Mouse (Mus musculus) neural tube, embryonic 12.5 days (tissue): ENCODE results near the gene Kank4. TPM values are rescaled to one million over a fixed set of nuclear protein-coding genes. Genes with fewer than 3 reads are reported as not detected.
A peak's percentile ranks its signal among the peaks of the same experiment; 100 is the strongest.
"Not testable (repeated sequence)": the region's sequence is repeated elsewhere in the genome, so short reads cannot be mapped to it uniquely, and the experiment has no call there.

Experiments used
- ATAC-seq: fragments of 200-750 bp; cut with Nextera tagmentation; 2 replicates; pipeline ENCODE4 v1.8.0; 2017; ENCODE audit warnings: low read depth, mild to moderate bottlenecking, moderate TSS enrichment, moderate library complexity; ENCODE audit not compliant: low FRiP score
- H3K27ac ChIP-seq: fragments of 300-500 bp; sonication (generic); 2 replicates; pipeline ENCODE4 v1.5.1; 2016
- H3K27me3 ChIP-seq: fragments of 300-500 bp; sonication (generic); replicated peaks from 2 replicates; pipeline ENCODE4 v1.6.1; 2016; ENCODE audit warnings: mild to moderate bottlenecking
- H3K36me3 ChIP-seq: fragments of 300-500 bp; sonication (generic); 2 replicates; pipeline ENCODE4 v1.6.1; 2016; ENCODE audit warnings: mild to moderate bottlenecking
- H3K4me1 ChIP-seq: fragments of 300-500 bp; sonication (generic); 2 replicates; pipeline ENCODE4 v1.6.1; 2016
- H3K4me2 ChIP-seq: fragments of 300-500 bp; sonication (generic); replicated peaks from 2 replicates; pipeline ENCODE4 v1.6.1; 2016; ENCODE audit warnings: mild to moderate bottlenecking
- H3K4me3 ChIP-seq: fragments of 300-500 bp; sonication (generic); 2 replicates; pipeline ENCODE4 v1.5.1; 2016
- H3K9ac ChIP-seq: fragments of 300-500 bp; sonication (generic); 2 replicates; pipeline ENCODE4 v1.6.1; 2016; ENCODE audit warnings: mild to moderate bottlenecking
- H3K9me3 ChIP-seq: fragments of 300-500 bp; sonication (generic); 2 replicates; pipeline ENCODE4 v1.6.1; 2016; ENCODE audit warnings: mild to moderate bottlenecking
- WGBS: fragments of 180-500 bp; shearing (Covaris S2); methylation state at CpG from one replicate; pipeline ENCODE4 v1.1.7; 2016; 5-methylcytosine and 5-hydroxymethylcytosine counted together
- polyA plus RNA-seq: library from polyadenylated mRNA; unstranded; fragments of >200 nt; fragmentation: Nextera tagmentation; extraction: Ambion mirVana; gene quantifications from 2 replicates; pipeline ENCODE4 v1.2.1, GENCODE M21; 2016

Kank4 gene
- polyA plus RNA-seq, 1 experiment from 2014 or later = 0.53 TPM

DNA sequence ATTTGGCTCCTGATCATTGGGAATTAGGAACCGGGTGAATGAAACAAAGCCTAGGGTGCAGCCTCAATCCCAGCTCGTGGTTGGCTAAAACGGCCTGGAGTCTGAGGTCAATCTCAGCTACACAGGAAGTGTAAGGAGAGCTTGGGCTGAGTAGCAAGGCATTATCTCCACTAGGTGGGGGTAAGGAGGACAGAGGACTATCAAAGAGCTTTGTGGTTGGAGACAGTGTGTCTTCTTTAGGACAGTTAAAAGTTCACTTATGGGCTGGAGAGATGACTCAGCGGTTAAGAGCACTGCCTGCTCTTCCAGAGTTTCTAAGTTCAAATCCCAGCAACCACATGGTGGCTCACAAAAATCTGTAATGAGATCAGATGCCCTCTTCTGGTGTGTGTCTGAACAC, 91.9 kb downstream of the Kank4 start:
- Histone ChIP-seq H3K9me3 (no peaks in the 10 kb centered on the region), H3K4me1 (peaks cover 17% of the 10 kb centered on the region), H3K36me3 (no peaks in the 10 kb centered on the region), H3K4me3 (no peak overlapping the region), H3K27me3 (peaks cover 35% of the 10 kb centered on the region), H3K9ac (no peak overlapping the region), H3K27ac (no peak overlapping the region), H3K4me2 (no peak overlapping the region)
- 41% methylated on average over 4 of the region's 4 CpGs for WGBS
- ATAC-seq = no peak

DNA sequence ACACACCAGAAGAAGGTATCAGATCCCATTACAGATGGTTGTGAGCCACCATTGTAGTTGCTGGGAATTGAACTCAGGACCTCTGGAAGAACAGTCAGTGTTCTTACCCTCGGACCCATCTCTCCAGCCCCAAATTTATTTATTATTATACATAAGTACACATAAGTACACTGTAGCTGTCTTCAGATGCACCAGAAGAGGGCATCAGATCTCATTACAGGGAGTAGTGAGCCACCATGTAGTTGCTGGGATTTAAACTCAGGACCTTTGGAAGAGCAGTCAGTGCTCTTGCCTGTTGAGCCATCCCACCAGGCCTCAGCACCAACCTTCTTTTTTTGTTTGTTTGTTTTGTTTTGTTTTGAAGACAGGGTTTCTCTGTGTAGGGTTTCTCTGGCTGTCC, 92.7 kb downstream of the Kank4 start:
- peaks cover 35% of the 10 kb centered on the region for H3K27me3 ChIP-seq
- H3K4me1 ChIP-seq = peaks cover 17% of the 10 kb centered on the region
- H3K4me2 ChIP-seq, ATAC-seq, H3K9ac ChIP-seq, H3K4me3 ChIP-seq, H3K27ac ChIP-seq, H3K36me3 ChIP-seq, H3K9me3 ChIP-seq: not testable (repeated sequence)
- 89% methylated on average over 1 of the region's 1 CpGs for WGBS

DNA sequence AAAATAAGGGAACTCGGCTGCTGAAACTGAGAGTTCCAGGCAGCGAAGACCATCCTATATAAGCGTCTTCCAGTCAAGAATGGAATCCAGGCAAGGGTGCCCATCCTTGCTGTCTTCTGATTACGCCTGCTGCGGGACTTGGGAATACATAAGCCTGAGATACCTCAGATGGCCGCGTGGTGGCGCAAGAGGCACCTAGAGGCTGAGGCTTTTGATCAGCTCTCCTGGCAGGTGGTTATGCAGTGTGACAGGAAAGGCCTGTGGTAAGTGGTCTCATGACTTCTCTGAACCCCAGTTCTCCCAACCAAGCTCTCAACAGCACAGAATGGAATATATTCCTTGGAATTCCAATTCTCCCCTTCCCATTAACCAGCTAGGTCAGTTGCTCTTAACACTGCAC, 94.9 kb downstream of the Kank4 start:
- Histone ChIP-seq H3K4me1 (peaks cover 11% of the 10 kb centered on the region), H3K4me2 (no peak overlapping the region), H3K27ac (no peak overlapping the region), H3K36me3 (no peaks in the 10 kb centered on the region), H3K4me3 (no peak overlapping the region), H3K27me3 (peaks cover 16% of the 10 kb centered on the region), H3K9ac (no peak overlapping the region), H3K9me3 (no peaks in the 10 kb centered on the region)
- WGBS = 12% methylated on average over 8 of the region's 8 CpGs
- peak; percentile 63 for ATAC-seq

DNA sequence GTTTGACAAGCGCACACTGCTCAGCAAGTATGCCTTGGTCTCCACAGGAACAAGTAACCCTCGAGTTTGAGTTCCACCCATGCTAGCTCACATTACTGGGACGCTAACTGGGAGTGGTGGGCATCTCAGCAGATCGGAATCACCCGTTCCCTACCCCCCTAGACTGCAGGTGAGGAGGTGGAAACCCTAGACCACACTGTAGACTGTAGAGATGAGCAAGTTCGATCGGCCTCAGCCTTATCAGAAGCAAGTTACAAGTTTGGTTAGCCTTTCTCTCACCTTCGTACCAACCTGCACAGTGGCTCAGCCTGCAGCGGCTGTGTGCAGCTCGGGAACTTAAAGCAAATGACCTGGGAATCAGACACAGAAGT, 98.8 kb downstream of the Kank4 start:
- no peak overlapping the region for H3K27ac ChIP-seq
- no peaks in the 10 kb centered on the region for H3K9me3 ChIP-seq
- 87% methylated on average over 10 of the region's 10 CpGs for WGBS
- H3K36me3 ChIP-seq = no peaks in the 10 kb centered on the region
- H3K4me1 ChIP-seq = no peaks in the 10 kb centered on the region
- no peak overlapping the region for H3K4me2 ChIP-seq
- H3K9ac ChIP-seq = no peak overlapping the region
- no peaks in the 10 kb centered on the region for H3K27me3 ChIP-seq
- ATAC-seq = no peak
- H3K4me3 ChIP-seq = no peak overlapping the region

DNA sequence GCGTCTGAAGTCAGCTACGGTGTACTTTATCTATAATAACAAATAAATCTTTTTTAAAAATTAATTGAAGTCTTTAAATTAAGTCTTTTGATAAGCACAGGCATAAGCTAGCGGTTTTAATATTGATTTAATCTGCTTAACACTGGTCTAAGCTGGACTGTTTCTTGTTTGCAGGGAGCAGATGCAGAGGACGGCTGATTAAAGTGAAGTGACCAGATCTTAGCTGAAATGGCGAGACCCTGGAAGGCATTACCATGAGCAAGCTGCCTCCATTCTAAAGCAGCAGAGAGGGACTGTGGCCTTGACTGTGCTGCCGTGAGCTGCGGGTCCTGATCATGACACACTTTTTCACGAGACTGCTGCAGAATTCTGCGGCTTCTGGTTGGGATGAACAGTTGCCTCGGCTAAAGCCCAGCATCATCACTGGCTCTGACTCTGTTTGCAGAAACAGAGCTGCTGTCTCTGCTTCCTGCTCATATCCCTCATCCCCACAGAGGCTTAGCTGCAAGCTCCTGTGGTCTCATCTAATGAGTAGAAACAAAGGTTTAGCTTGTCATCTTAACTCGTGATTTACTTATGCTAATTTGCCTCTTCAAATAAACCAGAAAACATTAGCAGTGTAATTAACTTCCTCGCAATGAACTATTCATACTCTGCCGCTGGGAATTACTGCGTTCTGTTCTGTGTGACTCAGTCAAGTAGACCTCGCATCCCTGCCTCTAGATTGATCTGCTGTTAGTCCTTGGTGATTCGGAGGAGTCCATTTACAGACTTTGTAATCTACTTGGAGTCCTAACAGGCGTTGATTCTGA, 99.4 kb downstream of the Kank4 start:
- H3K27me3 ChIP-seq = no peaks in the 10 kb centered on the region
- 86% methylated on average over 17 of the region's 17 CpGs for WGBS
- H3K27ac ChIP-seq = no peak overlapping the region
- no peak overlapping the region for H3K4me2 ChIP-seq
- no peak overlapping the region for H3K4me3 ChIP-seq
- no peaks in the 10 kb centered on the region for H3K4me1 ChIP-seq
- H3K9ac ChIP-seq = no peak overlapping the region
- ATAC-seq = no peak
- no peaks in the 10 kb centered on the region for H3K9me3 ChIP-seq
- H3K36me3 ChIP-seq = no peaks in the 10 kb centered on the region

DNA sequence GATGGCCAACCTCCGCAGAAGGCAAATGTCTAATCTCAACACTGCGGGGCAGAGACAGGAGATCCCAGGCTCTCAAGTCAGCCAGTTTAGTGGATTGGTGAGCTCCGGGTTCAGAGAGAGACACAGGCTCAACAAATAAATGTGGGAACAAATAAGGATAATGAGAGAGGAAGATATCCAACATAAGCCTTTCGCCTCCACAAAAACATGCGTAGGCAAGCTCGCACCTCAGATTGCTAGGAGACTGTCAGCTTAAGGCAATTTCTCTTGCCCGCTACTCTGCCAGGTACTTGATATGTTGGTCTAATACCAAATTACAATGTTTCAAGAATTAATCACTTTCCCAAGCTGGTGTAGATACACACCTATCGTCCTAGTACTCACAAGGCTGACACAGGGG, 106.4 kb downstream of the Kank4 start:
- WGBS = 94% methylated on average over 8 of the region's 8 CpGs
- no peaks in the 10 kb centered on the region for H3K9me3 ChIP-seq
- no peaks in the 10 kb centered on the region for H3K27me3 ChIP-seq
- no peaks in the 10 kb centered on the region for H3K4me1 ChIP-seq
- H3K4me3 ChIP-seq = no peak overlapping the region
- no peaks in the 10 kb centered on the region for H3K36me3 ChIP-seq
- no peak for ATAC-seq
- H3K4me2 ChIP-seq = no peak overlapping the region
- no peak overlapping the region for H3K9ac ChIP-seq
- H3K27ac ChIP-seq = no peak overlapping the region

Other genes with a start within 250 kb of the Kank4 start
- not detected in 2 replicates for gene L1td1, start 90.8 kb downstream of the Kank4 start, polyA plus RNA-seq
- gene I0C0044D17Rik, start 6.3 kb upstream of the Kank4 start, polyA plus RNA-seq = not detected in 2 replicates
- gene Usp1, start 106.3 kb upstream of the Kank4 start, polyA plus RNA-seq = 76.8 and 83.2 TPM in 2 replicates
- gene Angptl3, start 213.4 kb upstream of the Kank4 start, polyA plus RNA-seq = 1.7 and 1.8 TPM in 2 replicates